Mouse (Mus musculus) urinary bladder, postnatal 36 days (tissue): ENCODE measurements around the gene Tceal9.
"Not testable (repeated sequence)": the region's sequence is repeated elsewhere in the genome, so short reads cannot be mapped to it uniquely, and the experiment has no call there.

Experiments
- DNase-seq, 2 experiments: peaks; one replicate each; pipeline ENCODE4 v3.0.0; 2022; ENCODE audit warnings: low spot score in 2 of 2, mixed read lengths in 1 of 2

Tceal9 gene

DNA sequence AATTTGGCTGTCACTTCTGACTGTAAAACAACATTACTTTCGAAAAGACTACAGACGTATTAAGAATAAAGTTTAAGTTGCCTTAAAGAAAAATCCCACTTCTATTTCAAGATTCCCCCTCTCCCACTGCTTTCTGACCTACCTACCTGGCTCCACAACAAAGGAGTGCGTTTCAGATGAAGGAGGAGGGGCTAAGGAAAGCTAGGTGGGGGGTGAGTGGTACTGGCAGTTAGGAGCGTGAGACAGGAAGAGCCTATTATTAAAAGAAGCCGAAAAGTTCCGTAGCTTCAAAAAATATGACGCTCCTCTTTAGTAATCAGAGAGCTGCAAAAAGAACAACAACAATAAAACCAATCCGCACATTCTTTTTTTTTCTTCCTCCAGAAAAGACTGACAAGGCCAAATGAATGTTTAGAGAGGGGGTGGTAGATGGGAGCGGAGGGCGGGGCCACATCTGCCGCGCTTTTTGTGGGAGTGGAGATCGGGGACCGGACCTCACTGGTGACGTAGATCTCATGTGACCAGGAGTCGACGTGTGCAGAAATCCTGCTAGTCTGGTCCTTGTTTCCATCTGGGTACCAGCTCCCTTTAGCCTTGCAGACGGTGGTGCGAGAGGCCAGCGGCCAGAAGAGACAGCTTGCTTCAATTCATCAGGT is at the start of gene Tceal9:
Tceal9 (plus strand) TSS at position 506 of the 656 bp plus-strand sequence.
- peak; percentile 50 to 71 for DNase-seq

DNA sequence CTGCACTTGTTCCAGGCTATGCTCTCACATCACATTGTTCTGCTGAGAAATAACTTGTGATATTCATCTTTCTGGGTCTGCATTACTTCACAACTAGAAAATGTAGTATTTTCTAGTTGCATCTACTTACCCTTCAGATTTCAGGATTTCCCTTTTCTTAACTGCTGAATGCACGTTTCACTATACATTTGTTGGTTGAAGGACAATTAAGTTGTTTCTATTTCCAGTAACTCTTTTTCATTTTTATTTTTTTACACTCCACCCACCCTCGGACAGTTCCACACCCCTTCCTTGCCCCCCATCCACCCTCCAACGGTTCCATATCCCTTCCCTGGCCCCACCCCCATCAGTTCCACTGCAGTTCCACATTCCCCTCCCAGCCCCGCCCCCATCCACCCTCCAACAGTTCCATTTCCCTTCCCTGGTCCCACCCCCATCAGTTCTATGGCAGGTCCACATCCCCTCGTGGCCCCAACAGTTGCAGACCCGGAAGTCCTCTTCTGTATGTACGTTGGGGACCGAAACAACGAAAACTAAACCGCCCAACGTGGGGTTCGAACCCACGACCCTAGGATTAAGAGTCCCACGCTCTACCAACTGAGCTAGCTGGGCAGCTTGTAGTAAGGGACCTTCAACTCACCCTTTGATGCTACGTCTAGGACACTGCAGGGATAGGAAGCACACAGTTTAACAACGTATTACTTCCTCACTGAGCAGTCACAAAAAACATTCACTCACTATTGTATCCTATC is 49.5 kb upstream of the Tceal9 start:
- DNase-seq: no peak

DNA sequence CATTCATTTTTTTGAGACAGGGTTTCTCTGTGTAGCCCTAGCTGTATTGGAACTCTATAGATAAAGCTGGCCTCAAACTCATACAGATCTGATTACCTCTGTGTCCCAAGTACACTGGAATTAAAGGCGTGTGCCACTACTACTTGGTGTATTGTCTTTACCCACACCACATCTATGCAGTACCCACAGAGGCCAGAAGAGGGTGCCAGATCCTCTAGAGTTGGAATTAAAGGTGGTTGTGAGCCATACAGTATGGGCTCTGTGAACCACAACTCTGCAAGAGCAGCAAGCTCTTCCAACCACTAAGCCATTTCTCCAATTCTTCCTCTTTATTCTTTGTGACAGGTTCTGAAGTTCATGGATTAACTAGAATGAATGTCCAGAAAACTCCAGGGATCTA is 48.0 kb upstream of the Tceal9 start:
- peak in 1 of 2 experiments; percentile 12 for DNase-seq

DNA sequence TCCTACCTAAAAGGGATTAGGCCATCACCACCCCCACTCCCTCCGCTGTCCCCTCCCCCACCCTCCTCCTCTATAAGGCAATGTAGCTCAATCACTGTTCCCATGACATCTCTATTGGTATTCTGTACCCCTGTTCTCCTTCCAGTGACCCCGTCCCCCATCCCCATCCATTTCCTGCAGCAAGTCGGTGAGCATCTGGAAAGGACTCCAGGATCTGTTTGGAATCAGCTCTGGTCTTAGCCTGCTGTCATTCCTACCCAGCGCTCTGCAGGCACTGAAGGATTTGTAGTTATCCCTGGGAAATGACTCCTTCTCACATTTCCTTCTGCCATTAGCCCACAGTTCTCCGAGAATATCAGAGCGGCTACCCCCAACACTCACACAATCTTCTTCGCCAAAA is 41.6 kb upstream of the Tceal9 start:
- no peak for DNase-seq

DNA sequence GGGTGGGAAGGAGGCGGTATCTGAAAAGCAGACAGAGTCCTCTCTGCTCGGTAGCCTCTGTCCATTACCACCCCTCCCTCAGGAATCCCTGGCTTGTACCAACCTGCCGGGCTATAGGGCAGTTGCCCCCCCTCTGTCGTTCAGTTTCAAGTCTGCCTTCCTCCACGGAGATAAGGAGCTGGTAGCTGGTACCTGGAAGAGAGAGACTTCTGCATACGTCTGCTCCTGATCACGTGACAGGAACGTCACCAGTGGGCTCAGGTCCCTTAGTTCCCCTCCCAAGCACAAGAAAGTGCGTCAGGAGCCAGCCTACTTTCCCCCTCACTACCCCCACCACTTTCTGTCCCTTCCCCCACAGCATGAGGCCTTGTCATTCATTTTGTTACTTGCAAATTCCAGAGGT is 41.2 kb upstream of the Tceal9 start, which contains the start of gene Tceal5:
Tceal5 (minus strand) TSS at position 213 of the 403 bp plus-strand sequence.
- peak; percentile 1 to 5 for DNase-seq

DNA sequence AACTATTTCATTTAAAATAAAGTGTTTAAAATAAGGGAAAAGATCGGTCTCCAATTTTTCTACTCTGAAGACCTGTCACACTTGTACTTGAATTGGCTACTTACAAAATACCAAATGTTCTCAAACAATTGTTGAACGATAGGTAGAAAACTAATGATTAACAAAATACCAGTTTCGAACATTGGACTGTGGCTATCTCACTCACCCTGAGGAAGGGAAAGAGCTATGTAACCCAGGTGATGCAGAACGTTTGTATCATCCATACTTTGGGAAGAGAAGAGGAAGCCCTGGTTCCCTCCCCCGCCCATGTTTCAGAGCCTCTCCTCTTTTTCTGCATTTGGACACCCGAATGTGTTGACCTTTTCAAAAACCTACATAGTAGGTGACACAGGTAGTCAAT is 40.5 kb upstream of the Tceal9 start:
- DNase-seq: no peak

DNA sequence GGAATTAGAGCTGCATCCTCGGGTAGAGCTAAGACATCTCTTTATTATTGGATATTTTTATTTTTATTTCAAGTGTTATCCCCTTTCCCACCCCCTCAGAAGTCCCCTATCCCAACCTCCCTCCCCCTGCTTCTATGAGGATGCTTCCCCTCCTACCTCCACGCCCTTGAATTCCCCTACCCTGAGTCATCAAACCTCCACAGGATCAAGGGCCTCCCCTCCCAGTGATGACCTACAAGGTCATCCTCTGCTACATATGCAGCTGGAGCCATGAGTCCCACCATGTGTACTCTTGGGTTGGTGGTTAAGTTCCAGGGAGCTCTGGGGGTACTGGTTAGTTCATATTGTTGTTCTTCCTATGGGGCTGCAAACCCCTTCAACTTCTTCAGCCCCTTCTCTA is 31.5 kb upstream of the Tceal9 start:
- no peak for DNase-seq

DNA sequence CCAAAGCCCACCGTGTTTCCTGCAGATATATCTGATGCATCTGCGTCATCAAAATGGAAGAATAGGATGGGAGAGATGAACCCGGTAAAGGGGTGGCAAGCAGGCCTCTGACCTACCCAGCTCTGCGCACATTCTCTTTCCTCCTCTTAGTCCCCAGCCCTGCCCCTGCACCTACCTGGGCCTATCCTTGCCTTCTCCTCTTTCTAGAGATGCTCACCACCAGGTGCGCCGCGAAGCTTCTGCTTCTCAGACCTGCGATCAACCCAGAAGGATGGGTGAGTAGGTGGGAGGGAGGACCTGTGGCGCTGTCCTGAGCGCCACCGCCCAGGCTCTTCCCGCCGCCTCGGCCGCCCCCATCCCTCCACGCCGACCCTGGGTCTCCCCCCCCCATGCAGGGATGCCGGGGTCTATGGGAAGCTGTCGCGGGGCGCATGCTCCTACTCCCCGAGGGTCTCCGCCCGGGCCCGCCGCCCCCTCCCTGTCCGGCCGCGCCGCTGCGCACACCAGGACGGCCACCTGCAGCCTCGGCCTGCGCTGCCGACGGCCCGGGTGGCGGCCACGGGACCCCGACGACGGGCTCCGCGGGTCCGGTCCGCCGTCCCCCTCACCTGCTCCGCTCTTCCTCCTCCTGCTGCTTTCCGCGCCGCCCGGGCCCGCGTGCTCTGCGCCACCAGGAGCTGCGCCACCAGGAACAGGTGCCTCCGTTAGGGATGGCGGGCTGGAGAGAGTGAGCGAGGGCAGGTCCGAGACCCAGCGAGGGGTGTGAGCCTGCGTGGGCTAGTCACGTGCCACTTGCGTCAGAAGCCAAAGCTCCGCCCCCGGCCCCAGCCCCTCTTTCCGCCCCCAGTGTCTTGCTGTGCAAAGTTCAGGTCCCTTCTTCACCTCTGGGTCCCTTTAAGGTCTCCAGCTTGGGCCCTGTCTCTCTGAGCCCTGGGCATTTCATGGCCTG is 29.9 kb upstream of the Tceal9 start, which contains the start of the genes Tceal7 and Bex1:
Tceal7 (plus strand) TSS at position 51 of the 949 bp plus-strand sequence.
Bex1 (minus strand) TSS at position 785 of the 949 bp plus-strand sequence.
- not testable (repeated sequence) for DNase-seq

DNA sequence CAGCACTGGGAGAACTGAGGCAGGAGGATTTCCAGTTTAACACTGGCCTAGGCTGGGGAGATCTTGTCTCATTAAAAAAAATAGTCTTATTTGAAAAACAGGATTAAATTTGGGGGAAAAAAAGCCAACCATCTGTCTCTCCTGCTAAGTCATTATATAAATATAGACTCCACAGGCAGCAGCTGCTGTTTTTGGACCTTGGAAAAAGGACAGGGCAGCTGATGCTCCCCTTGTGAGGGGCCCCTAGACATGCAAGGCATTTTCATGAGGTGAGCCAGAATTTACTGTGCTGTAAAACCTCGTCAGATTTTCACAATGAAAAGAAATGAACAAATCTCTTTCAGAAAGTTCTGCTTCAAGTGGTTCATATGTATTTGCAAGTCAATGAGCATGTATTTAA is 28.6 kb upstream of the Tceal9 start:
- no peak for DNase-seq

DNA sequence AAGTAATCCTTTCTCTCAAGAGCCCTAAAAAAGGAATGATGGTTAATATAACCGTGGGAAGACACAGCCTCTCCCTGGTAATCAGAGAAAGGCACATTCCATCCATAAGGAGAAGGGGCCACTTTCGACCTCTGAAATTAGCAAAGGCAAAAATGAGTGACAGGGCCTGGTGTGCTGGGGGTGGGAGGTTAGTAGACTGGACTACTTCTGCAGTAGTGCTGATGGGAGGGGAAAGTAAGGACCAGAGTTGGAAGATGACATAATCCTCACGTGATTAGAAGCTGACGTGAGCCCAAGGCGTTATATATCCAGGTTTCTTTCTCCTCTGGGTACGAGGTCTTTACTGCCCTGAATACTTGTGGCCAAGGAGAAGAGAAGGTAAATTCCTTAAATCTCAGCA is 21.2 kb upstream of the Tceal9 start:
- DNase-seq: no peak

DNA sequence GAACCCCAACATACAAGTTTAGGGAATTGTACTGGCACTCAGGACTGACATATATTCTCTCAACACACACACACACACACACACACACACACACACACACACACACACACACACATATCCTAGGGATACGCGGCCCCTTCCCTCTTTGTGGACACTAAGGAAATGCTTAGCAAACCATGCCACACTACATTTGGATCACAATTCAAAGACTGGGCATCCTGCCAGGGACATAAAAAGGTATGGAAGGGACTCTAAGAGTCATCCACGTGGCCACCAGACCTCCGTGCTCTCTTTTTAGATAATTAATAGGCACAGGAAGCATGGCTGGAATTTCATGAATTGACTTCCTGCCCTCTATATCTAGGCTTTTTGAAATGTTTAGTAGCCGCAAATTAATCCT is 17.1 kb upstream of the Tceal9 start:
- no peak for DNase-seq

DNA sequence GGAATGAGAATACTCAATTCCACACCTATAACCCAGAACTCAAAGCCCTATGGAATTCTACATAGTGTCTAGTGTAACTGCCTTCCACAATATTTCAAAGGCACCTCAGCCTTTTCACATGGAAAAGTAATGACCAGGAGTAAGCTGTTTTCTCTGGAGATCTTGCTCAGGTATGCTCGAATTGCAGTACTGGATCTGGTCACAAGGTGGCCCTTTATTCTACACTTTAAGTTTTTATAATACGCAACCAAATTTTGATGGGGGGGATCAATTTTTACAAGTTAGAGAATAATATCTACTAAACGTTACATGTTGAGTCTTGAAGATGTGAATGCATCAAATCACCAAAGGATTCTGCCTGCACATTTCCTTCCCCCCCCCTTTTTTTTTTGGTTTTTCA is 6.8 kb upstream of the Tceal9 start:
- DNase-seq: peak in 1 of 2 experiments; percentile 7

DNA sequence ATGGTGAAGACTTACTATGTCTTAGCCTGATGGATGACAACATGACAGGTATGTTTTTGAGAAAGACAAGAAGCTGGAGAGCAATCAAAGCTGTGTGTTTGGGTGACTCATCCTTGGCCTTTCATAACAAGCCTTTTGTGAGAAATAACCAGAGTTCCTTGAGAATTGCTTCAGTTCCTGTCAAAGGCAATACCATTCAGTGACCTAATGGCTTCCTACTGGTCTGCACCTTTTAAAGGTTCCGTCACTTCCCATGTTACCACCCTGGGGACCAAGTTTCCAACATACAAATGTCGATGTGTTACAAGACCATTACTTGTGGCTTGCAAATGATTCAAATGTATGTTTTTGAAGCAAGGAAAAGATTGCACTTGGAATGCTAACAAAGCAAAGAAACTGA is 1.7 kb upstream of the Tceal9 start:
- no peak for DNase-seq

DNA sequence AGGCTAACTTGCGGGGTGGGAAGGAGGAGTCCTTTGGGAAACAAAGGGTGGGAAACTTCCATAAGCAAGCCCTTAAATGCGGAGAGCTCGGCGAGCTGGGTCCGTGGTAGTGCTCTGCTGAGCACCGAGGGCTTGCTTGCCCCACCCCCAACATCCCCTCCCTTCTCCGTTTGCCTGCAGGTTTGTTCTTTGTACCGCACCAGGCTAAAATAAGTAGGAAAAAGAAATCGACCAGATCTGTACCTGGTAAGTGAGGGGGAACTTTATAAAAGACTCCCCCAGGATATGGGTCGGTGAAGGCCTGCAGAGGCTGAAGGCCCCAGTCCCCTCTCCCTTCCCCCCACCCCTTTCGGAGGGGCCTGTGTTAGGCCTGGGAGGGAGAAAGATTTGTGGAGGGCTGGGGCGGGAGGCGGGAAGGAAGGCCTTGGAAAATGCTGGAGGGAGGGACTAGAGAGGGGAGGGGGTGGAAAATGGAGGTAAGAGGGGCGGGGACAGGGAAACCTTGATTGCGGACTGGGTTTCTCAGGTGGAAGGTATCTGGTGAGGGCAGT is 717 bp downstream of the Tceal9 start:
- DNase-seq: peak in 1 of 2 experiments; percentile 3

DNA sequence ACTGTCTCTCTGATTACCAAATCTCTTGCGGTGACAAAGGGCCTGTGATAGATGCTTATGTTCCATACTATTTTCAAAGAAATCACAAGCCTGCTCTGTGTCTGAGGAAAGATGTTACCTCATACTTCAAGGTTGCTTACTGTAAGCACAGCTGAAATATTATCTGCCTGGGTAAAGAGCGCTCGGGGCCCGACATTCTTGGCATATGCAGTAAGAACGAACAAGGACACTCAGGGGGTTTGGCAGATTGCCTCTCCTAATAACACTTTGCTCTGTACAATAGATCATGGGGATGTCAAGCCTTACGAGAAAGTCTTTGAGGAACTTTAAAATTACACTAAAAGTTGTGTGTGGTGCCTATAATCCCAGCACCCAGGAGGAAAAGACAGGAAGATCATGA is 3.9 kb downstream of the Tceal9 start:
- DNase-seq: no peak

DNA sequence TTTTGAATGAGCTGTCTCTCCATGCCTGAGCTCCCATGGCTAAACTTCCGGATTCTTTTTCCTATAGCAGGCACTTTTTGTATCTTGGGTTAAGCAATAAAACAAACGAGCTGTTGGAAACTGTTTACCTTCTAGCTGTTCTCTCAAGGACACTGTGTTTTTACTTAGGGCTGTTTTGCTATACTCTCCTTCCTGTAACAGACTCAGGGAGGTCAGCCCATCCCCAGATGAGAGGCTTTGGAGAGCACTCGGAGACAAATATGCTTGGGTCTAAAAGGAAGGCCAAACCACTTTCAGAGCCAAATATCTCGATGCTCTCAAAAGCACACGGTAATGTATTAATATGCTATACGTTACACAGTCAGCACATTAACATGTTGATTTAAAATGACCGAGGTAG is 4.8 kb downstream of the Tceal9 start:
- DNase-seq: no peak

DNA sequence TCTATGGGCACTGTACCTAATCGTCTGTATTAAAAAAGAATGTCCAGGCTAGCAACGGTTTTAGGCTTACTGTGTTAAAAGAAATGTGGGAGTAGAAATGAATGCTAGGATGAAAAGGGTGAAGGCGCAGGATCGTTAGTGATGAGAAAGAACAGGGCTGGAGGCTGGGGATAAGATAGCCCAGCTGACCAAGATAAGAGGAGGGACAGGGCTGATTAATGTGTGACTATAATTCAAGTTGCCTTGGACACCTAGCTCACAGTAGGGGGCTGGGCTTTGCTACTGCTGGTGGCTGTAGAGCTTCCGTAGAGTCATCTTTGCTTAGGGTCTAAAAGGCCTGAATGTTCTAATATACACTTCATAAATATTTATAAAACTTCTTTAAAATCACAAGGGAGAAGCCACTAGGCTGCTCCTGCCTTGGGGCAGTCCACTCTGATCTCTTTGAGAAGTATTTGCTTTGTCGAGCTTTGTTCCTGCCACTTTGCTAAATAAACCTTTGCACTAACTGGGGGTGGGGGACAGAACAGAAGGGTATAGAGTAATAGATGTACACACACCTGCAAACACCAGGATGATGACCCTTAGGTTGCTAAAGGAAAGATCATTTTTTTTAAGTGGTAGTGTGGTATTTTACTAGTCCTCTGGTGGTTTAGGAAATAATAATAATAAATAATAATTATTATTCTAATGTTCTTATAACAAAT is 7.3 kb downstream of the Tceal9 start:
- DNase-seq: no peak

DNA sequence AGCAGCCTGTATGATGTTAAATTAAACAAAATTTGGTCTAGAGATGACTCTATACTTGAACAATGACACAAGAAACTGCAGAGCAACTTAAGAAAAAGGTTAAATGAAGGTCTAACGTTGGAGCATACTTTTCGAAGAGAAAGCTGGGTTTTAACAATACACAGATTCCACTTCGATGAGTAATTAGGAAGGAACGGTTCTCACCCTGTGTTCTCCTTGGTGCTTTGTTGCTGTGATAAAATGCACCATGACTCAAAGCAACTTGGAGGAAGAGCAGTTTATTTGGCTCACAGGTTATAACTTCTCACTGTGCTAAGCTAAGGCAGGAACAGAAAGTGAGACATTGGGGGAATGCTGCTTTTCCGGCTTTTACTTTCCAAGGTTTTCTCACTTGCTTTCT is 22.8 kb downstream of the Tceal9 start:
- DNase-seq: no peak

DNA sequence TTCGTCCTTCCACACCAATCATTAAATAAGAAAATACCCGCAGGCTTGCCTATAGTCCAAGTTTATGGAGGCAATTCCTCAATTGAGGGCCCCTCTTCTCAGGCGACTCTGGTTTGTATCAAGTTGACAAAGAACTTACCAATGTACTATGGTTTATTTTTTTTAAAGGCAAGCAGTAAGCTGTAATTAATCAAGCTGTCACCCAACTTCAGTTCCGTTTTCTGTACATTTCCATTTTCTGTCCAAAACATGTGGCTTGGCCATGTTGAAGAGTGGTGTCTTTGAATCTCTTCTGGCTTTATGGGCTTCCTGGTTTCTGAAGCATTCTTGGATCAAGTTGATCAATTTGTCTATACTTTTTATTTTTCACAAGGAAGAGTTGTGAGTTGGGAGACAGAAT is 23.3 kb downstream of the Tceal9 start:
- DNase-seq: no peak

DNA sequence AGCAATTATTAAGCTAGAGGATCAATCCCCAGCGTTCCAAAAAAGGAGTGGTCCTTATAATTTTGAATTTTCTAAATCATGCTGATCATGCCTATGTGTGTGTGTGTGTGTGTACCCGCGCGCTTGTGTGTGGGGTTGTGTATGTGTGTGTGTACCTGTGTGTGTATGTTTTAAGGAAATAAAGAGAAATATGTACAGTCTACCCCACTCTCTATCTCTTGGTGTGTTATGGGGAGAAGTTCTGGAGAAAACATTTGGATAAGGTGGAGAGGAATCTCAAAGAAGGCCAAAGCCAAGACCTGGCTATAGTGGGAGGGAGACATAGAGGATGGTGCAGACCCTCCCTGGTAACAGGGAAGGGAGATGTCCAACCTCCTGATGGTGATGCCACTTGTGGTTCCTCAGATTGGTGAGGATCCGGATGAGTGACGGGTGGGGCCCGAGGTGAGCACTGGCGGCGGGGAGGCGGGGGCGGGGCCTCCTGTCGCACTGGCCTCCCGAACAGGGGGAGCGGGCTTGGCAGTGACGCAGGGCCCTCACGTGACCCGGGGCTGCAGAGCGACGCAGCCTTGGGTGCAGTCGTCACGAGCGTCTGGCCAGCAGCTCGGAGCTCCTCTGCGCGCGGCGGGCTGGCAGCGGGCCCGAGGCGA is 25.0 kb downstream of the Tceal9 start, which contains the start of gene Bex3:
Bex3 (plus strand) TSS at position 511 of the 650 bp plus-strand sequence.
- peak in 1 of 2 experiments; percentile 6 for DNase-seq
